In the genomic region with DNA sequence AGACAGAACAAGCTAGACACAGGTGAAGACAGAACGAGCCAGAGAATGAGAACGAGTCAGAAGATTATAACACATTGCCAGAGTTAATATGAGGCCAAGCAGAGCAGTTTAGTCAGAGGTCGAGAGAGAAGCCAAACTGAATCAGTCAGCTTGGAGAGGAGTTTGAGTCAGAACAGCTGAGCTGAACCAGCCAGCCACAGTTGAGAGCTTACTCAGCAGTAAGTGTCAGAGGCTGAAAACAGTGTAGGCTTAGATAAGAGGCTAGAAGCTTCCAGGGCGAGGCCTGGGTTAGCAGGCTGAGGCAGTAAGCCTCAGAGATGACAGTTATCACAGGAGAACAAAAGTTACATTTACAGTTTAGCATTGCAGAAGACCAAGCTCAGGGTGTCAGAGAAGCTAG, we compare ENCODE assay signal across 12 mouse cellular contexts. TPM values are rescaled to one million over a fixed set of nuclear protein-coding genes. Genes with fewer than 3 reads are reported as not detected.
DNase-seq lines count a peak whose midpoint lies in the region; ATAC-seq lines count a peak whose summit lies in the region.
"Had no signal": no experiment of that assay in that cellular context is flagged by ENCODE, and none has a peak within 500 bp of the region (broad histone marks: within the 10 kb centered on the region; RNA-seq: fewer than 3 reads in every experiment).

No protein-coding gene starts in this region.

- 0 out of 2 replicates have a peak, but pooled peaks cover 13% of the 10 kb centered on the region for H3K36me3 ChIP-seq in liver, embryonic 15.5 days (replicated peaks)
- H3K36me3 ChIP-seq: heart, embryonic 15.5 days had no signal

- H3K27me3 ChIP-seq in liver, embryonic 15.5 days = no peaks in the 10 kb centered on the region
- H3K27me3 ChIP-seq: heart, embryonic 15.5 days had no signal

- peak overlapping the region; percentile 96 for H3K27ac ChIP-seq in liver, embryonic 15.5 days (replicated peaks)
- H3K27ac ChIP-seq: heart, embryonic 15.5 days had no signal

- H3K9ac ChIP-seq in liver, embryonic 15.5 days = peak overlapping the region; percentile 37; the same call in 1 of the 2 replicates
- H3K9ac ChIP-seq: heart, embryonic 15.5 days had no signal

- whole genome bisulfite sequencing in liver, embryonic 15.5 days (ENCODE audit: insufficient replicate concordance) = 52% methylated on average over 4 of the region's 4 CpGs

- H3K4me3 ChIP-seq in liver, embryonic 15.5 days (replicated peaks) = peak overlapping the region; percentile 14
- H3K4me3 ChIP-seq: heart, embryonic 15.5 days had no signal

- peaks cover 70% of the 10 kb centered on the region for H3K4me1 ChIP-seq in liver, embryonic 15.5 days (replicated peaks)

- DNase-seq in embryo, embryonic 10 days (ENCODE audit: low spot score) = peak; percentile 12
- no peak for DNase-seq in embryo, embryonic 11 days
- DNase-seq in spleen, adult 12 weeks (ENCODE audit: low spot score) = peak; percentile 35
- no peak for DNase-seq in spleen, postnatal 14 days (ENCODE audit: low spot score in 2 of 2)
- DNase-seq in urinary bladder, postnatal 10 days (ENCODE audit: low spot score) = no peak
- no peak for DNase-seq in layer of hippocampus, adult 18-20 months (ENCODE audit: low spot score in 2 of 2)
- DNase-seq in adrenal gland, postnatal 10 days = no peak
- DNase-seq: kidney, adult 8-10 months; lung, postnatal 10 days; thymus, postnatal 14 days had no signal

- ATAC-seq in liver, embryonic 15.5 days (ENCODE audit: insufficient read depth) = peak; percentile 99

- peak overlapping the region; percentile 57 for H3K4me2 ChIP-seq in liver, embryonic 15.5 days
- H3K4me2 ChIP-seq: heart, embryonic 15.5 days had no signal

- H3K9me3 ChIP-seq in liver, embryonic 15.5 days (replicated peaks) = no peaks in the 10 kb centered on the region
- H3K9me3 ChIP-seq: heart, embryonic 15.5 days had no signal

RNA-seq across cellular contexts. Expression of a gene that starts 33.9 kb away (rescaled TPM):
- 585 and 685 TPM in 2 replicates for polyA plus RNA-seq in liver, embryonic 15.5 days (2015; fragmentation: Nextera tagmentation; extraction: Ambion mirVana)
- total RNA-seq in layer of hippocampus, adult 18-20 months (2021) = 100 to 1,000 TPM; 445 to 459 TPM
- total RNA-seq in adrenal gland, postnatal 10 days (2021) = 100 to 1,000 TPM; 866 to 886 TPM

Comparison
In these comparisons a context has a peak if more than half of its experiments do, and no peak if none do; other contexts are left out.
1. DNase-seq: peak in embryo, embryonic 10 days (single experiment) and spleen, adult 12 weeks (single experiment); none in embryo, embryonic 11 days (single experiment), spleen, postnatal 14 days (0 of 2), urinary bladder, postnatal 10 days (single experiment), layer of hippocampus, adult 18-20 months (0 of 2) and adrenal gland, postnatal 10 days (single experiment).